Mouse (Mus musculus): Measurements from ENCODE around the gene Tmem107. TPM values are rescaled to one million over a fixed set of nuclear protein-coding genes. Genes with fewer than 3 reads are reported as not detected.

Tmem107 gene
- total RNA-seq, 2 experiments from 2014 or later: 5.8 to 7.8 TPM

DNA sequence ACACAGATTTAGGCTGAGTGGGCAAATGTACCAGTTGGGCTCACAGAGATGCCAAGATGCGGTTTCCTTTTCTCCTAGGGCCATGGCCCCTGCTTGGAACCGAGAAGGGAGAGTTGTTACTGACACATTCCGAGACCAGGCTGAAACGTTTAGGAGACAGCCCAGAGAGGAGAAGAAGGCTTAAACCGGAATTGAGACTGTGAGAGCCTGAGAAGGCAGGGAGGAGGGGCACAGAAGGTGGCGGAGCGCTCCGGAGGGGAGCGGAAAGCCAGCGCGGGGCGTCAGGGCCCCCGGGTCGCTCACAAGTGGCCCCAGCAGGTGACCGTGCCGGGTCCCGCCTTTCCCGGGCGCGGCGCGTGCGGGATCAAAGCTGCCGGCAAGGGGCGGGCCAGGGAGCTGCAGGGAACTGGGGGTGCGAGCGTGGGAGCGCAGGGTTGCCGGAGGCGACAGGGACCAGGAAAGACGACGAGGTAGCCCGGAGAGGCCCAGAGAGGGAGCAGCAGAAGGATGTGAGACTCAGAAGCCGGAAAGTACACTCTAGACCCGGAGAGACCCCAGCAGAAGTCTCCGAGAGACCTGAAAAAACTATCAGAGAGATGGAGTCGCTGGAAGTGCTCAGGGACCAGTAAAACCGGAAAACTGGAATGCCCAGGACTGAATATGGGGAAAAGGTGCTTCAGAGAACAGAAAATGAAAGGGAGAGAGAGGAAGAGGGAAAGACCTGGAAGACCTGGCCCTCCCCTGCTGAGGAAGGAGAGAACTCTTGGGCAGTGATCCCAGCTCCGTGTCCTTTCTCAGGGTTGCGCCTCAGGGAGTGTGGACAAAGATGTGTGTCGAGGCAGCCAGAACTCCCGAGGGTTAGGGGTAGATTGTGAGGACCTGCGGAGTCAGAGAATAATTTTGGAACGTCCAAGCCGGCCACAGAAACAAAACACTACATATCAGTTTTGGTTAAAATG lies 47.4 kb downstream of the Tmem107 start:
- peak; percentile 76 to 79 for DNase-seq
- intact Hi-C loops (cut with DNase I): no loop called here

GRCm38 (mm10) chr11:69118765-69119164 lies 48.2 kb downstream of the Tmem107 start:
- intact Hi-C loops (cut with DNase I): no loop called here

DNA sequence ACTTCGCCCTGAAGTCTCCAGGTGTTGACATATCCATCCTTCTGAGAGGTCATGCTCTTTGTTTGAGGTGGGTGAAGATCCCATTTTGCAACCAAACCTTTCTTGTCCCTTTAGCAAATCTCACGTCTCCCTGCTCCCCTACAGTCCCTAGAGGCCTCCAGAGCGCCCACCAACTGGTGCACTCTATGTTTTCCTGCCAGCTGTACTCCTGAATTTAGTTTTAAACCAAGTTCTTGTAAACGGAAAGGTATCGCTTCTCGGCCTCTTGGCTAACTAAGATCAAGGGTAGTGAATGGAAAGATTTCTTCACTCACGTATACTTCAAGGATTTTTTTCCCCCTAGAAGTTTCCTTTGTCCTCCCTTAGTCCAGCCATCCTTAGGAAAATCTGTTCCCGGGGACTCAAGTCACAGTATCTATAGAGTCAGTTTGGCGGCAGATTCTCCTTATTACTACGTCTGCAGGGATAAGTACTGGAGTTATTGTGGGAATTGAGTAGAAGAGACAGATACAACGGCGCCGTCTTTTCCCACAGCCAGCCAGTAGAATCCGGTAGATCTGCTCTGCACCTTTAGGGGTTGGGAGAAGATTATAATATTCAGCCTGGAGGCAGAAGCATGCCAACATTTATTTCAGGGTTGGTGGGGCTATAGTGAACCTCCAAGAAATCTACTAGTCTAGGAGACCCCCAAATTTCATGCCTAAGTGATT lies 49.0 kb downstream of the Tmem107 start:
- no peak for DNase-seq
- intact Hi-C loops (cut with DNase I): no loop called here

More at GRCm38 (mm10) chr11:69118765-69119164, 48.2 kb downstream of the Tmem107 start:
- peak; percentile 92 to 95 for DNase-seq

- no peak for DNase-seq
- intact Hi-C loops (cut with DNase I): no loop called here
Observed at GRCm38 (mm10) chr11:69120221-69121000, 49.8 kb downstream of the Tmem107 start, which contains the start of gene Hes7. Hes7 (plus strand) TSS chr11:69120404.

DNA sequence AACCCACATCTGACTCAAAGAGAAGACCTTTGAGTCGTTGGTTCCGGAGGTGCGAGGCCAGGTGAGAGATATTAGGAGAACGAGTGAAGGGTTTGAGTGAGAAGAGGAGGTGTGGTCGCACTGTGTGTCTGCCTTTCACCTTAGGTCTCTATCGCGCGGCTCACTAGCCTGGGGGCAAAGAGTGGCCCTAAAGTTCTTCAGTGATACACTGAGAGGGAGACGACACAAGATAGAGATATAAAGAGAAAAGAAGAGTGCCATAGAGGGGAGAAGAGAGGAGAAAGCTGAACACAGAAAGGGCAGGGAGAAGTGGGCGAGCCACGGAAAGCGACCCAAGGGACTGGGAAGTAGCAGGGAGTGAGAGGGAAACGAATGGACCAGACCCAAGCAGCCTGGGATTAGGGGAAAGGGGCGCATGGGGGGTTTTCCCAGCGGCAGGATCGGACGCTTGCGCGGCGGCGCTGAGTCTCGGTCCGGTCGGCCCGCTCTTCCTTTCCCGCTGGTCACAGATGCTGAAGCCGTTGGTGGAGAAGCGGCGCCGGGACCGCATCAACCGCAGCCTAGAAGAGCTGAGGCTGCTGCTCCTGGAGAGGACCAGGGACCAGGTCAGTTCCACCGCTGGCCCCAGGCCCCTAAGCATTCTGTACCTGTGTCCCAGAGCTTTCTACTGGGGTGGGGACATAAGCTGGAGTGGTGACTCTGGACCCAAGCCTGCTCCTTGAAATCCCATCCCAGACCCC lies 50.6 kb downstream of the Tmem107 start:
- DNase-seq: peak; percentile 57 to 58

GRCm38 (mm10) chr11:69121741-69122335 lies 51.2 kb downstream of the Tmem107 start:
- intact Hi-C loops (cut with DNase I): loop anchor here (1.0 to 2.0 kb wide), 2 partner anchors 33 to 55 kb away; partner anchors contain the start of gene Vamp2
- DNase-seq: no peak

More for the DNA sequence above, 50.6 kb downstream of the Tmem107 start:
- intact Hi-C loops (cut with DNase I): no loop called here

DNA sequence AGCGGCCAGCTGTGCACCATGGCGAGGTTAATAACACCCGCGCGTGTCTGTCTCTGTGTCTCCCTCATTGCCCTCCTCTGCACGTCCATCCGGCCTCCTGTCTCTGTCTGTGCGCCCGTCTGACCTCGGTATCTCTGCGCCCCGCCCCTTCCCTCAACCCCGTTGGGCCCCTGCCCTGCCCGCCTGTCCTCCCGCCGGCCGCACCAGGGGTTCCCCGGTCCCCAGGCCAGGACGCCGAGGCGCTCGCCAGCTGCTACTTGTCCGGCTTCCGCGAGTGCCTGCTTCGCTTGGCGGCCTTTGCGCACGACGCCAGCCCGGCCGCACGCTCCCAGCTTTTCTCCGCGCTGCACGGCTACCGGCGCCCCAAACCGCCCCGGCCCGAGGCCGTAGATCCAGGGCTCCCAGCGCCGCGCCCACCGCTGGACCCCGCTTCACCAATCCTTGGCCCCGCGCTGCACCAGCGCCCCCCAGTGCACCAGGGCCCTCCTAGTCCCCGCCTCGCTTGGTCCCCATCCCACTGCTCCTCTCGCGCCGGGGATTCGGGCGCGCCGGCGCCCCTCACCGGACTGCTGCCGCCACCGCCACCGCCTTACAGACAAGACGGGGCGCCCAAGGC lies 51.8 kb downstream of the Tmem107 start, which contains the start of gene 9130213A22Rik:
TSS of gene 9130213A22Rik (minus strand) at position 254 of the 616 bp plus-strand sequence.
- DNase-seq: peak; percentile 93 to 94
- intact Hi-C loops (cut with DNase I): loop anchor here (1.0 to 2.0 kb wide), 2 partner anchors 34 to 55 kb away; partner anchors contain the start of gene Vamp2

Other genes with a start within 250 kb of the Tmem107 start
- 10 to 100 TPM; 67.3 to 70.9 TPM for gene Ndel1, start 198.9 kb upstream of the Tmem107 start, total RNA-seq (2021)
- gene Rnf222, start 182.3 kb upstream of the Tmem107 start, total RNA-seq (2021): under 1 TPM; 0.10 to 0.17 TPM
- gene Rpl26, start 169.2 kb upstream of the Tmem107 start, total RNA-seq (2021): 100 to 1,000 TPM; 777 to 828 TPM
- gene Odf4, start 143.7 kb upstream of the Tmem107 start, total RNA-seq (2021): not detected
- 10 to 100 TPM; 43.2 to 49.6 TPM for gene Arhgef15, start 113.3 kb upstream of the Tmem107 start, total RNA-seq (2021)
- 1 to 10 TPM; 3.4 to 4.3 TPM for gene Slc25a35, start 102.7 kb upstream of the Tmem107 start, total RNA-seq (2021)
- 10 to 100 TPM; 40.1 to 46.8 TPM for gene Rangrf, start 95.6 kb upstream of the Tmem107 start, total RNA-seq (2021)
- 1 to 10 TPM; 9.3 to 9.5 TPM for gene Pfas, start 62.3 kb upstream of the Tmem107 start, total RNA-seq (2021)
- 10 to 100 TPM; 21.9 to 26.6 TPM for gene Ctc1, start 54.9 kb upstream of the Tmem107 start, total RNA-seq (2021)
- gene Aurkb, start 25.2 kb upstream of the Tmem107 start, total RNA-seq (2021): 10 to 100 TPM; 11.6 to 15.4 TPM
- 10 to 100 TPM; 16.7 to 19.4 TPM for gene Borcs6, start 11.1 kb upstream of the Tmem107 start, total RNA-seq (2021)
- gene Vamp2, start 17.7 kb downstream of the Tmem107 start, total RNA-seq (2021): 10 to 100 TPM; 71.1 to 85.8 TPM
- 100 to 1,000 TPM in 1 of 2 experiments, 10 to 100 TPM in 1; 61.4 to 101 TPM for gene Per1, start 24.4 kb downstream of the Tmem107 start, total RNA-seq (2021)
- gene Hes7, start 49.6 kb downstream of the Tmem107 start, total RNA-seq (2021): under 1 TPM; 0.17 to 0.34 TPM
- under 1 TPM; 0.42 to 0.60 TPM for gene 9130213A22Rik, start 51.8 kb downstream of the Tmem107 start, total RNA-seq (2021)
- gene Aloxe3, start 55.1 kb downstream of the Tmem107 start, total RNA-seq (2021): not detected
- gene Alox12b, start 86.2 kb downstream of the Tmem107 start, total RNA-seq (2021): not detected
- 1 to 10 TPM; 2.0 to 2.2 TPM for gene Alox8, start 127.0 kb downstream of the Tmem107 start, total RNA-seq (2021)
- gene Gucy2e, start 166.2 kb downstream of the Tmem107 start, total RNA-seq (2021): under 1 TPM; 0.41 to 0.60 TPM

Measured in heart, postnatal 10 days (tissue).